Mouse (Mus musculus) kidney, embryonic 16.5 days (tissue): ENCODE measurements around the gene Rnf130. TPM values are rescaled to one million over a fixed set of nuclear protein-coding genes. Genes with fewer than 3 reads are reported as not detected.

ENCODE experiments used
- ATAC-seq: fragments of 200-750 bp; cut with Nextera tagmentation; 2 replicates; pipeline ENCODE4 v1.8.0; 2017; ENCODE audit warnings: moderate TSS enrichment; ENCODE audit not compliant: low FRiP score, low TSS enrichment
- H3K27ac ChIP-seq: fragments of 300-500 bp; sonication (generic); 2 replicates; pipeline ENCODE4 v1.5.1; 2014; ENCODE audit warnings: low read length
- H3K27me3 ChIP-seq: fragments of 300-500 bp; sonication (generic); 2 replicates; pipeline ENCODE4 v1.6.1; 2014; ENCODE audit warnings: low read length, control low read depth, mixed read lengths; ENCODE audit not compliant: insufficient read depth
- H3K36me3 ChIP-seq: fragments of 300-500 bp; sonication (generic); 2 replicates; pipeline ENCODE4 v1.6.1; 2014; ENCODE audit warnings: low read length, control low read depth, mixed read lengths; ENCODE audit not compliant: insufficient read depth
- H3K4me1 ChIP-seq: fragments of 300-500 bp; sonication (generic); 2 replicates; pipeline ENCODE4 v1.6.1; 2014; ENCODE audit warnings: low read length, control low read depth, mixed read lengths; ENCODE audit not compliant: insufficient read depth
- H3K4me2 ChIP-seq: fragments of 300-500 bp; sonication (generic); replicated peaks from 2 replicates; pipeline ENCODE4 v1.6.1; 2014; ENCODE audit warnings: low read depth, low read length
- H3K4me3 ChIP-seq: fragments of 300-500 bp; sonication (generic); 2 replicates; pipeline ENCODE4 v1.5.1; 2014; ENCODE audit warnings: mild to moderate bottlenecking, low read length
- H3K9ac ChIP-seq: fragments of 300-500 bp; sonication (generic); replicated peaks from 2 replicates; pipeline ENCODE4 v1.6.1; 2014; ENCODE audit warnings: low read length
- H3K9me3 ChIP-seq: fragments of 300-500 bp; sonication (generic); 2 replicates; pipeline ENCODE4 v1.6.1; 2016; ENCODE audit warnings: low read length, control low read depth
- WGBS: fragments of 180-500 bp; shearing (Covaris S2); extraction: QIAGEN DNeasy Blood & Tissue Kit; methylation state at CpG from one replicate; pipeline ENCODE4 v1.1.7; 2014; 5-methylcytosine and 5-hydroxymethylcytosine counted together
- polyA plus RNA-seq: library from polyadenylated mRNA; unstranded; fragments of >200 nt; fragmentation: Nextera tagmentation; extraction: Ambion mirVana; gene quantifications from 2 replicates; pipeline ENCODE4 v1.2.1, GENCODE M21; 2015

Gene Rnf130
- polyA plus RNA-seq, 1 experiment from 2014 or later, result 50.6 TPM

GRCm38 (mm10) chr11:50066088-50066487, 40.9 kb downstream of the Rnf130 start:
- Histone ChIP-seq H3K4me1 (0 out of 2 replicates have a peak, but pooled peaks cover 3% of the 10 kb centered on the region), H3K4me2 (no peak overlapping the region), H3K27me3 (no peaks in the 10 kb centered on the region), H3K36me3 (no peaks in the 10 kb centered on the region), H3K4me3 (no peak overlapping the region), H3K27ac (no peak overlapping the region), H3K9me3 (no peaks in the 10 kb centered on the region), H3K9ac (no peak overlapping the region)
- 56% methylated on average over 2 of the region's 2 CpGs for WGBS
- ATAC-seq, result no peak

DNA sequence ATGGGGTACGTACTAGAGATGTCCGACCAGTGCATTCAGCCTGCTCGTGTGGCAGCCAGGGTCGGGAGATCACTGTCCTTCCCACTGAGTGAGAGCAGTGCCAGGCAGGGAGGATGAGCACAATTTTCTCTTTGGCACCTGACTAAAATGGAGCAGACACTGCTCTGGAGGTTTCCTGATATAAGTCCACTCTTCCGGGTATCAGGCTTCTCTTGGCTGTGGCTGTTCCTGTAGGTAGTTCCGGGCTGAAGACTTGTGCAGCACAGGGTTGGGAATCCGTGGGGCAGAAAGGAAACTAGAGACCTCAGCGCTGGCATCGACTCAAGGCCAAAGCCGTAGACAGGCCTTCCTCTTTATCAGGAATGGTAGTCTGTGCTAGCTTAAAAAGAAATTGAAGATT, 48.7 kb downstream of the Rnf130 start:
- no peak for ATAC-seq

DNA sequence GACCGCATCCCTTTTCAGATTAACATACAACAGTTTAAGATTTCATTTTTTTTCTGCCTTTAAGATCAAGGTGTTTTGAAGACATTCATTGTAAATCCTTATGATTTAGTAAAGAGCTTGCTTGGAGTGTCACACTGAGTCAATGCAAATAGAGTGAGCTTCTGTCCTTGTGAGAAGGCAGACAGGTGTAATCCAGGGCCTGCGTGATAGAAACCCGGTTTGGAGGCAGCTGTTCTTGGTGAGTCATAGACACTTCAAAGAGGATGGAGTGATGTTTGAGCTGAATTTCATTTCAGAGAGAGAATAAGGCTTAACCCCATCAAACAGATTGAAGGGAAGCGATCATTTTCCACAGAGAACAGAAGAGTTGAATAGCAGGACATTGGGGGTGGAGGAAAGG, 51.6 kb downstream of the Rnf130 start:
- no peaks in the 10 kb centered on the region for H3K27me3 ChIP-seq
- H3K36me3 ChIP-seq, result no peaks in the 10 kb centered on the region
- no peaks in the 10 kb centered on the region for H3K9me3 ChIP-seq
- H3K4me2 ChIP-seq, result no peak overlapping the region
- H3K4me3 ChIP-seq, result no peak overlapping the region
- no peak for ATAC-seq
- 90% methylated on average over 4 of the region's 4 CpGs for WGBS
- no peak overlapping the region for H3K27ac ChIP-seq
- H3K9ac ChIP-seq, result no peak overlapping the region
- H3K4me1 ChIP-seq, result no peaks in the 10 kb centered on the region

More for the DNA sequence above, 48.7 kb downstream of the Rnf130 start:
- no peaks in the 10 kb centered on the region for H3K4me1 ChIP-seq
- no peak overlapping the region for H3K9ac ChIP-seq
- H3K36me3 ChIP-seq, result no peaks in the 10 kb centered on the region
- no peak overlapping the region for H3K4me3 ChIP-seq
- no peaks in the 10 kb centered on the region for H3K9me3 ChIP-seq
- H3K27me3 ChIP-seq, result no peaks in the 10 kb centered on the region
- H3K4me2 ChIP-seq, result no peak overlapping the region
- WGBS, result 88% methylated on average over 10 of the region's 10 CpGs
- no peak overlapping the region for H3K27ac ChIP-seq

GRCm38 (mm10) chr11:50081365-50082190, 56.4 kb downstream of the Rnf130 start:
- H3K36me3 ChIP-seq, result peaks cover 7% of the 10 kb centered on the region; the same call in 1 of the 2 replicates
- WGBS, result 95% methylated on average over 5 of the region's 5 CpGs
- no peak overlapping the region for H3K4me3 ChIP-seq
- H3K9ac ChIP-seq, result no peak overlapping the region
- H3K4me2 ChIP-seq, result no peak overlapping the region
- H3K27ac ChIP-seq, result no peak overlapping the region
- H3K27me3 ChIP-seq, result no peaks in the 10 kb centered on the region
- no peak for ATAC-seq
- H3K4me1 ChIP-seq, result no peaks in the 10 kb centered on the region
- no peaks in the 10 kb centered on the region for H3K9me3 ChIP-seq

GRCm38 (mm10) chr11:50086211-50086610, 61.1 kb downstream of the Rnf130 start:
- ATAC-seq, result no peak
- no peaks in the 10 kb centered on the region for H3K9me3 ChIP-seq
- H3K4me3 ChIP-seq, result no peak overlapping the region
- no peak overlapping the region for H3K4me2 ChIP-seq
- 94% methylated on average over 3 of the region's 3 CpGs for WGBS
- no peak overlapping the region for H3K27ac ChIP-seq
- H3K27me3 ChIP-seq, result no peaks in the 10 kb centered on the region
- peaks cover 24% of the 10 kb centered on the region for H3K36me3 ChIP-seq
- H3K9ac ChIP-seq, result no peak overlapping the region
- no peaks in the 10 kb centered on the region for H3K4me1 ChIP-seq

GRCm38 (mm10) chr11:50089840-50090239, 64.7 kb downstream of the Rnf130 start:
- 58% methylated on average over 1 of the region's 1 CpGs for WGBS
- Histone ChIP-seq H3K36me3 (peaks cover 24% of the 10 kb centered on the region), H3K27me3 (no peaks in the 10 kb centered on the region), H3K27ac (no peak overlapping the region), H3K4me3 (no peak overlapping the region), H3K4me2 (no peak overlapping the region), H3K9ac (no peak overlapping the region), H3K9me3 (no peaks in the 10 kb centered on the region), H3K4me1 (no peaks in the 10 kb centered on the region)
- ATAC-seq, result no peak

DNA sequence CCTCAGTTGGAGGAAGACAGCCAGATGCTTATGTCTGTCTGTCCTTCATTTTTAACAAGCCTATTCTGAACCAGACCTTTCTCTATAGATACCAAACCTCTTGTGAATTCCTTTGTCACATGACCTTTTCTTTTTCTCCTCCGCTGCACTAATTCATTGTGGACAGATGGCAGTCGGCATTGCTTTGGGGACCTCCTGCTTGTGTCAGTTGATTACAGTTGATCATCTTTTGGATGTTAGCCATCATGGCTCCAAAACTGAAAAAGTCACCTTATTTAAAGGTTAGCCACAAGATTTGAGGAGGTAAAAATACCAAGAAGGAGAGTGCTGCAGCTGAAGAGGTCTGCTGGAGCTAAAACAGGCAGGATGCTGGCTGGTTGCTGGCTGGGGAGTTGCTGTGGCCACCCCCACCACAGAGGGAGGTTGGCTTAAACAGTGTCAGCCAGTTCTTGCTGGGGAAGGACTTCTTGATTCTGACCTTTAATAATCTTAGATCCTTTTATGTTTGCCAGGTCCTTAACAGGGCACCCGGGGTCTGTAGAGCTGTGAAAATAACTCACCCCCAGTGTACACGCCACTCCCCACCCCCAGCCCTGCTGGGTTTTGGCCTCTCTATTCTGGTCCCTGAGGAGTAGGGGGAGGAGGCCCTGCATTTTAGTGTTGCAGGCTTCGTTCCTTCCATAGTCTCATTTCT, 66.0 kb downstream of the Rnf130 start:
- no peaks in the 10 kb centered on the region for H3K27me3 ChIP-seq
- no peak overlapping the region for H3K27ac ChIP-seq
- no peak overlapping the region for H3K9ac ChIP-seq
- WGBS, result 75% methylated on average over 5 of the region's 5 CpGs
- no peaks in the 10 kb centered on the region for H3K4me1 ChIP-seq
- no peak for ATAC-seq
- peaks cover 23% of the 10 kb centered on the region for H3K36me3 ChIP-seq
- no peak overlapping the region for H3K4me3 ChIP-seq
- no peak overlapping the region for H3K4me2 ChIP-seq
- no peaks in the 10 kb centered on the region for H3K9me3 ChIP-seq

DNA sequence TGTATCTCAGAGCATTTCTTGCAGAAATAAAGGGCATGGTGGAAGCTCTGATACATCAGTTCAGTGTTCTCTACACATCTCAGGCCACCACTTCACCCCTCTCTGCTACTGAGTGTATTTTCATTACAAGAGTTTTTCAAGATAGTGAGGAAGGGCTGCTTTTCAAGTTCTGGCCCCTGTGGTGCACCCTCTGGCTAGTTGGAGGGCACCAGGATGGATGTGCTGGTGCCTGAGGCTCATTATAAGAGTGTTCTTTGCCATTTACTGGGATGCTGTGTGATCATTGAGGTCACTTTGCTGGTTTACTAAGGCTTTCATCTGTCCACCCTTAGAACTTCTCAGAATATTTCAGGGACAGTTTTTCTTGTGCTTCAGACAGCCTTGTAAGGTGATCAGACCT, 66.5 kb downstream of the Rnf130 start:
- Histone ChIP-seq H3K4me1 (no peaks in the 10 kb centered on the region), H3K27ac (no peak overlapping the region), H3K27me3 (no peaks in the 10 kb centered on the region), H3K9me3 (no peaks in the 10 kb centered on the region), H3K36me3 (peaks cover 23% of the 10 kb centered on the region), H3K4me2 (no peak overlapping the region), H3K4me3 (no peak overlapping the region), H3K9ac (no peak overlapping the region)
- no peak for ATAC-seq

- H3K4me1 ChIP-seq, result no peaks in the 10 kb centered on the region
- no peak overlapping the region for H3K9ac ChIP-seq
- no peak overlapping the region for H3K4me3 ChIP-seq
- H3K27ac ChIP-seq, result no peak overlapping the region
- ATAC-seq, result no peak
- H3K4me2 ChIP-seq, result no peak overlapping the region
- H3K27me3 ChIP-seq, result no peaks in the 10 kb centered on the region
- no peaks in the 10 kb centered on the region for H3K9me3 ChIP-seq
- peaks cover 8% of the 10 kb centered on the region for H3K36me3 ChIP-seq
- 86% methylated on average over 9 of the region's 9 CpGs for WGBS
These were observed 70.5 kb downstream of the Rnf130 start for GRCm38 (mm10) chr11:50095661-50096060.

GRCm38 (mm10) chr11:50097091-50097490, 71.9 kb downstream of the Rnf130 start:
- no peaks in the 10 kb centered on the region for H3K4me1 ChIP-seq
- WGBS, result 91% methylated on average over 6 of the region's 6 CpGs
- ATAC-seq, result no peak

More at GRCm38 (mm10) chr11:50097091-50097490, 71.9 kb downstream of the Rnf130 start:
- H3K4me3 ChIP-seq, result no peak overlapping the region
- H3K27ac ChIP-seq, result no peak overlapping the region
- H3K9me3 ChIP-seq, result no peaks in the 10 kb centered on the region
- H3K4me2 ChIP-seq, result no peak overlapping the region
- H3K36me3 ChIP-seq, result peaks cover 8% of the 10 kb centered on the region
- no peak overlapping the region for H3K9ac ChIP-seq
- H3K27me3 ChIP-seq, result no peaks in the 10 kb centered on the region
